Mouse (Mus musculus): ENCODE measurements around the gene Ccdc30. TPM values are rescaled to one million over a fixed set of nuclear protein-coding genes. Genes with fewer than 3 reads are reported as not detected.

The Ccdc30 gene
- polyA plus RNA-seq, 1 experiment from 2014 or later = 20.9 TPM

GRCm38 (mm10) chr4:119398751-119399150, 16.6 kb downstream of the Ccdc30 start:
- 85% methylated on average over 7 of the region's 7 CpGs for WGBS

DNA sequence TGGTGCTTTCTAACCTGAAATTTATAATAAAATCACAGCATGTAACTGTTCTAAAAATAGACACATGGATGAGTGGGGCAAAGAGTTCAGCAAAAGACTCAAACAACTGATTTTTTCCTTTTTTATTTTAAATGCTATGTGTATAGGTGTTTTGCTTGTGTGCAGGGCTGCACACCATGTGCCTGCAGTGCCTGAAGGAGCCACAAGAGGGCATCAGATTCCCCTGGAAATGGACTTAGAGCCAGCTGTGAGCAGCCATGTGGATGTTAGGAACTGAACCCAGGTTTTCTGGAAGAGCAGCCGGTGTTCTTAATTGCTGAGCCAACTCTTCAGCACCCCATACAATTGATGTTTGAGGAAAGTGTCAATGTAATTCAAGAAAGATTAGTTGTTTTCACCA, 25.0 kb downstream of the Ccdc30 start:
- H3K36me3 ChIP-seq (replicated peaks; ENCODE audit: control insufficient read depth, insufficient read depth) = peaks cover 5% of the 10 kb centered on the region; the same call in 1 of the 2 replicates
- DNase-seq (ENCODE audit: low spot score) (no peak), ATAC-seq (ENCODE audit: low FRiP score) (no peak)
- no peak overlapping the region for H3K27ac ChIP-seq
- H3K4me1 ChIP-seq (replicated peaks; ENCODE audit: control insufficient read depth, insufficient read depth, low read length) = no peaks in the 10 kb centered on the region
- H3K4me3 ChIP-seq (replicated peaks; ENCODE audit: low read length) = no peak overlapping the region
- peaks cover 4% of the 10 kb centered on the region; the same call in 1 of the 2 replicates for H3K9me3 ChIP-seq (ENCODE audit: control insufficient read depth, low read length)
- WGBS = 92% methylated on average over 1 of the region's 1 CpGs
- H3K27me3 ChIP-seq (ENCODE audit: control insufficient read depth, insufficient read depth, low read length) = no peaks in the 10 kb centered on the region
- no peak overlapping the region for H3K4me2 ChIP-seq (replicated peaks)
- no peak overlapping the region for H3K9ac ChIP-seq

More at GRCm38 (mm10) chr4:119398751-119399150, 16.6 kb downstream of the Ccdc30 start:
- ATAC-seq (ENCODE audit: low FRiP score) = no peak
- Histone ChIP-seq H3K9ac (no peak overlapping the region), H3K4me2 (replicated peaks) (no peak overlapping the region), H3K9me3 (ENCODE audit: control insufficient read depth, low read length) (peaks cover 17% of the 10 kb centered on the region), H3K27ac (no peak overlapping the region), H3K4me1 (replicated peaks; ENCODE audit: control insufficient read depth, insufficient read depth, low read length) (no peaks in the 10 kb centered on the region), H3K27me3 (ENCODE audit: control insufficient read depth, insufficient read depth, low read length) (no peaks in the 10 kb centered on the region), H3K36me3 (replicated peaks; ENCODE audit: control insufficient read depth, insufficient read depth) (peaks cover 28% of the 10 kb centered on the region), H3K4me3 (replicated peaks; ENCODE audit: low read length) (no peak overlapping the region)
- DNase-seq (ENCODE audit: low spot score) = no peak

- no peaks in the 10 kb centered on the region for H3K27me3 ChIP-seq (ENCODE audit: control insufficient read depth, insufficient read depth, low read length)
- peaks cover 4% of the 10 kb centered on the region; the same call in 1 of the 2 replicates for H3K9me3 ChIP-seq (ENCODE audit: control insufficient read depth, low read length)
- no peak overlapping the region for H3K9ac ChIP-seq
- no peak overlapping the region for H3K27ac ChIP-seq
- peaks cover 5% of the 10 kb centered on the region; the same call in 1 of the 2 replicates for H3K36me3 ChIP-seq (replicated peaks; ENCODE audit: control insufficient read depth, insufficient read depth)
- H3K4me1 ChIP-seq (replicated peaks; ENCODE audit: control insufficient read depth, insufficient read depth, low read length) = no peaks in the 10 kb centered on the region
- no peak overlapping the region for H3K4me2 ChIP-seq (replicated peaks)
- WGBS = 44% methylated on average over 3 of the region's 3 CpGs
- DNase-seq (ENCODE audit: low spot score) = no peak
- no peak for ATAC-seq (ENCODE audit: low FRiP score)
- H3K4me3 ChIP-seq (replicated peaks; ENCODE audit: low read length) = no peak overlapping the region
These were observed 26.1 kb downstream of the Ccdc30 start for GRCm38 (mm10) chr4:119389184-119389583.

DNA sequence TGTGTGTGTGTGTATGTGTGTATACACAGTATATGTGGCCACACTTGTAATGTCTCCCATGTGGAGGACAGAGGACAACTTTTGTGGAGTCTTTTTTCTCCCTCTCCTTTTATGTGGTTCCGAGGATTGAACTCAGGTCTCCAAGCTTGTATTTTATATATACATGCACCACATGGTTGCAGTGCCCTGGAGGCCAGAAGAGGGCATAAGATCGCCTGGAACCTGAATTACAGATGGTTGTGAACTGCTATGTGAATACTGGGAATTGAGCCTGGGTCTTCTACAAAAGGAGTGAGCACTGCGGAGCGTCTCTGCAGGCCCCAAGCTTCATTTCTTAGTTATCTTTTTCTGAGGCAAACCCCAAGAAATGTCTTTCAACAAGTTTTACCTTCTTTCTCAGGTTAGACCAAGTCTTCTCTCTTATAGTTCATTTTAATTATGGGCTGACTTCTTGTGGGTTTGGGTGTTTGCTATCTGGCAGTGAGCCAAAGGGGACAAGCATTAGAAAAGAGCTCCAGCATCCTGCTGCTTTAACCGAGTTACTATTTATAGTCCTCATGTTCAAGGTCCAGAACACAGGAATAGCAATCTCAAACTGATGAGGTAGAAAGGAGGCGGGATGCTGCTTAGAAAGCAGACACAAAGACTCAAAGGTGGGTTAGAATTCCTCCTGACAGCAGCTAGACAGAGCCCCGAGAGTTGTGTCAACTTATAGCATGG, 33.7 kb downstream of the Ccdc30 start:
- Histone ChIP-seq H3K4me3 (replicated peaks; ENCODE audit: low read length) (no peak overlapping the region), H3K4me2 (replicated peaks) (no peak overlapping the region), H3K27ac (no peak overlapping the region), H3K4me1 (replicated peaks; ENCODE audit: control insufficient read depth, insufficient read depth, low read length) (no peaks in the 10 kb centered on the region), H3K9me3 (ENCODE audit: control insufficient read depth, low read length) (no peaks in the 10 kb centered on the region), H3K9ac (no peak overlapping the region), H3K27me3 (ENCODE audit: control insufficient read depth, insufficient read depth, low read length) (no peaks in the 10 kb centered on the region), H3K36me3 (replicated peaks; ENCODE audit: control insufficient read depth, insufficient read depth) (no peaks in the 10 kb centered on the region)
- DNase-seq (ENCODE audit: low spot score) (no peak), ATAC-seq (ENCODE audit: low FRiP score) (no peak)
- 80% methylated on average over 7 of the region's 7 CpGs for WGBS

DNA sequence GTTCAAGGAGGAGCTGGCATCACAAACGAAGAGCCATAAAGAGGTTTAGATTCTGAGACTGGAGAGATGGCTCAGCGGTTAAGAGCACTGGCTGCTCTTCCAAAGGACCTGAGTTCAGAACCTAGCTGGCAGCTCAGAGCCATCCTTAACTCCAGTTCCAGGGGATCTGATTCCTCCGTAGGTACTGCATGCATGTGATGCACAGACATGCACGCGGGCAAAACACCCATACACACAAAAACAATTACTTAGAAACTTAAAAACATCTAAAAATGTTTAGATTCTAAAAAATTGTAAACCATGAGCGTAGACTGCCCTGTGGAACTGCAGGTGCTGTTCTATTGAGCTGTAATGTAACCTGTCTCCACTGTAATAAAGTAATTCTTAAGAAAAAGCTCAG, 45.9 kb downstream of the Ccdc30 start:
- WGBS = 92% methylated on average over 6 of the region's 6 CpGs
- H3K9me3 ChIP-seq (ENCODE audit: control insufficient read depth, low read length) = no peaks in the 10 kb centered on the region
- DNase-seq (ENCODE audit: low spot score) = no peak
- no peak overlapping the region for H3K9ac ChIP-seq
- H3K4me1 ChIP-seq (replicated peaks; ENCODE audit: control insufficient read depth, insufficient read depth, low read length) = no peaks in the 10 kb centered on the region
- H3K4me3 ChIP-seq (replicated peaks; ENCODE audit: low read length) = no peak overlapping the region
- H3K27me3 ChIP-seq (ENCODE audit: control insufficient read depth, insufficient read depth, low read length) = no peaks in the 10 kb centered on the region
- H3K4me2 ChIP-seq (replicated peaks) = no peak overlapping the region
- no peak overlapping the region for H3K27ac ChIP-seq
- ATAC-seq (ENCODE audit: low FRiP score) = no peak
- no peaks in the 10 kb centered on the region for H3K36me3 ChIP-seq (replicated peaks; ENCODE audit: control insufficient read depth, insufficient read depth)

DNA sequence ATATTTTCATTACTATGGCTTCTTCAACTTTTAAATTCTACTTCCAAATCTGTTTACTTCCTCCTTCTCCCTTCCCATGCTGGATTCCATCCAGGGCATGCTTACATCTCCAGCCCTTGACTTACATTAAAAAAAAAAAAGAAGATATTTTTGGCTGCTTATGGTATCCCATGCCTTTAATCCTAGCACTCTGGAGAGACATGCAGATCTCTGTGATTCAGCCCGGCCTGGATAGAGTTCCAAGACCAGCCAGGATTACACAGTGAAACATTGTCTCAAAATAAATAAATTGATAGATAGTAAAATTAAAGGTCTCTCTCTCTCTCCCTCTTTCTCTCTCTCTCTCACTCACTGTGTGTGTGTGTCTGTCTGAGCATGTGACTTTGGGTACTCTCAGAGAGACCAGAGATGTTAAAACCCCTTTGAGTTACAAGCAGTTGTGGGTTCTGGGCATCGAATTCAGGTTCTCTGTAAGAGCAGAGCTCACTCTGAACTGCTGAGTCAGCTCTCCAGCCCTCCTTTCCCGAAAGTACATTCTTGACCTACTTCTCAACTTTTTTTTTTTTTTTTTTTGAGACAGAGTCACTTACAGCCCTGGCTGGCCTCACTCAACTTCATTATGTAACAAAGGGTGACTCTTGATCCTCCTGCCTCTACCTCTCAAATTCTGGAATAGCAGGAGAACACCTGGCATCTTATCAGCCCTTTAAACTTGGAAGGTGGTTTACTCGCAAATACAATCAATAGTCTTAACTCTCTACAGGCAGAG, 48.4 kb downstream of the Ccdc30 start:
- Histone ChIP-seq H3K9ac (no peak overlapping the region), H3K4me1 (replicated peaks; ENCODE audit: control insufficient read depth, insufficient read depth, low read length) (no peaks in the 10 kb centered on the region), H3K4me2 (replicated peaks) (no peak overlapping the region), H3K27ac (no peak overlapping the region), H3K4me3 (replicated peaks; ENCODE audit: low read length) (no peak overlapping the region), H3K36me3 (replicated peaks; ENCODE audit: control insufficient read depth, insufficient read depth) (no peaks in the 10 kb centered on the region), H3K27me3 (ENCODE audit: control insufficient read depth, insufficient read depth, low read length) (no peaks in the 10 kb centered on the region), H3K9me3 (ENCODE audit: control insufficient read depth, low read length) (no peaks in the 10 kb centered on the region)
- ATAC-seq (ENCODE audit: low FRiP score) (no peak), DNase-seq (ENCODE audit: low spot score) (no peak)
- 69% methylated on average over 4 of the region's 4 CpGs for WGBS

- H3K4me3 ChIP-seq (replicated peaks; ENCODE audit: low read length) = no peak overlapping the region
- no peaks in the 10 kb centered on the region for H3K36me3 ChIP-seq (replicated peaks; ENCODE audit: control insufficient read depth, insufficient read depth)
- H3K4me2 ChIP-seq (replicated peaks) = no peak overlapping the region
- WGBS = 89% methylated on average over 3 of the region's 3 CpGs
- no peak overlapping the region for H3K9ac ChIP-seq
- ATAC-seq (ENCODE audit: low FRiP score) = no peak
- no peaks in the 10 kb centered on the region for H3K4me1 ChIP-seq (replicated peaks; ENCODE audit: control insufficient read depth, insufficient read depth, low read length)
- DNase-seq (ENCODE audit: low spot score) = no peak
- no peaks in the 10 kb centered on the region for H3K9me3 ChIP-seq (ENCODE audit: control insufficient read depth, low read length)
- no peak overlapping the region for H3K27ac ChIP-seq
- H3K27me3 ChIP-seq (ENCODE audit: control insufficient read depth, insufficient read depth, low read length) = no peaks in the 10 kb centered on the region
These were observed 53.1 kb downstream of the Ccdc30 start for GRCm38 (mm10) chr4:119362231-119362630.

- peak; percentile 59 for DNase-seq (ENCODE audit: low spot score)
- no peaks in the 10 kb centered on the region for H3K27me3 ChIP-seq (ENCODE audit: control insufficient read depth, insufficient read depth, low read length)
- H3K4me1 ChIP-seq (replicated peaks; ENCODE audit: control insufficient read depth, insufficient read depth, low read length) = no peaks in the 10 kb centered on the region
- H3K9me3 ChIP-seq (ENCODE audit: control insufficient read depth, low read length) = no peaks in the 10 kb centered on the region
- H3K27ac ChIP-seq = peak overlapping the region; percentile 84
- no peaks in the 10 kb centered on the region for H3K36me3 ChIP-seq (replicated peaks; ENCODE audit: control insufficient read depth, insufficient read depth)
- H3K4me3 ChIP-seq (replicated peaks; ENCODE audit: low read length) = peak overlapping the region; percentile 33
- peak; percentile 57; the same call in 1 of the 2 replicates for ATAC-seq (ENCODE audit: low FRiP score)
- 12% methylated on average over 30 of the region's 30 CpGs for whole genome bisulfite sequencing
- H3K9ac ChIP-seq = peak overlapping the region; percentile 52
- peak overlapping the region; percentile 53 for H3K4me2 ChIP-seq (replicated peaks)
These were observed 55.9 kb downstream of the Ccdc30 start for GRCm38 (mm10) chr4:119359196-119359971.

GRCm38 (mm10) chr4:119345508-119345907, 69.8 kb downstream of the Ccdc30 start:
- DNase-seq (ENCODE audit: low spot score) (no peak), ATAC-seq (ENCODE audit: low FRiP score) (no peak)
- Histone ChIP-seq H3K4me3 (replicated peaks; ENCODE audit: low read length) (no peak overlapping the region), H3K27me3 (ENCODE audit: control insufficient read depth, insufficient read depth, low read length) (no peaks in the 10 kb centered on the region), H3K27ac (no peak overlapping the region), H3K9ac (no peak overlapping the region), H3K36me3 (replicated peaks; ENCODE audit: control insufficient read depth, insufficient read depth) (peaks cover 16% of the 10 kb centered on the region; the same call in 1 of the 2 replicates), H3K9me3 (ENCODE audit: control insufficient read depth, low read length) (no peaks in the 10 kb centered on the region), H3K4me2 (replicated peaks) (no peak overlapping the region), H3K4me1 (replicated peaks; ENCODE audit: control insufficient read depth, insufficient read depth, low read length) (no peaks in the 10 kb centered on the region)
- 95% methylated on average over 6 of the region's 6 CpGs for WGBS
